In genomic region chr6:72480422-72480702, GRCm38 (mm10) we compare ENCODE assay signal across 23 mouse cellular contexts. TPM values are rescaled to one million over a fixed set of nuclear protein-coding genes. Genes with fewer than 3 reads are reported as not detected.
"Had no signal": no experiment of that assay in that cellular context is flagged by ENCODE, and none has a peak within 500 bp of the region (broad histone marks: within the 10 kb centered on the region; RNA-seq: fewer than 3 reads in every experiment).

No protein-coding gene starts in this region.

- H3K4me3 ChIP-seq: limb, embryonic 10.5 days; limb, embryonic 13.5 days; liver, embryonic 12.5 days; liver, embryonic 15.5 days; midbrain, embryonic 10.5 days; midbrain, embryonic 13.5 days; myocyte; neural tube, embryonic 13.5 days; stomach, embryonic 15.5 days had no signal

- H3K36me3 ChIP-seq: limb, embryonic 10.5 days; limb, embryonic 13.5 days; liver, embryonic 12.5 days; liver, embryonic 15.5 days; midbrain, embryonic 10.5 days; midbrain, embryonic 13.5 days; neural tube, embryonic 13.5 days; stomach, embryonic 15.5 days had no signal

- H3K27ac ChIP-seq: kidney, postnatal 0 days; limb, embryonic 10.5 days; limb, embryonic 13.5 days; liver, embryonic 12.5 days; liver, embryonic 15.5 days; midbrain, embryonic 10.5 days; midbrain, embryonic 13.5 days; neural tube, embryonic 13.5 days; stomach, embryonic 15.5 days had no signal

- H3K9ac ChIP-seq: limb, embryonic 13.5 days; liver, embryonic 12.5 days; liver, embryonic 15.5 days; lung, embryonic 14.5 days; midbrain, embryonic 13.5 days; neural tube, embryonic 13.5 days; stomach, embryonic 15.5 days had no signal

- DNase-seq: kidney, adult 2 months; kidney, postnatal 25 days; layer of hippocampus, adult 9-11 months; liver; lung, embryonic 14.5 days; right cerebral cortex, adult 18-20 months; right cerebral cortex, postnatal 14 days; right cerebral cortex, postnatal 4 days; spleen, adult 18-20 months; thymus, postnatal 25 days had no signal

- ATAC-seq: liver, embryonic 12.5 days; midbrain, embryonic 13.5 days; midbrain, embryonic 16.5 days had no signal

- H3K4me1 ChIP-seq: limb, embryonic 10.5 days; limb, embryonic 13.5 days; liver, embryonic 15.5 days; midbrain, embryonic 10.5 days; midbrain, embryonic 13.5 days; neural tube, embryonic 13.5 days had no signal

- H3K9me3 ChIP-seq: limb, embryonic 10.5 days; limb, embryonic 13.5 days; liver, embryonic 12.5 days; liver, embryonic 15.5 days; midbrain, embryonic 10.5 days; midbrain, embryonic 13.5 days; neural tube, embryonic 13.5 days; stomach, embryonic 15.5 days had no signal

- H3K27me3 ChIP-seq: limb, embryonic 13.5 days; liver, embryonic 12.5 days; liver, embryonic 15.5 days; midbrain, embryonic 13.5 days; neural tube, embryonic 13.5 days; stomach, embryonic 15.5 days had no signal

- H3K4me2 ChIP-seq: limb, embryonic 13.5 days; liver, embryonic 12.5 days; liver, embryonic 15.5 days; lung, embryonic 14.5 days; midbrain, embryonic 13.5 days; neural tube, embryonic 13.5 days; stomach, embryonic 15.5 days had no signal

RNA-seq across cellular contexts. Expression of gene Sh2d6, which starts 41.1 kb away (rescaled TPM):
- total RNA-seq: monocyte, adult 5-6 weeks had no signal
- polyA plus RNA-seq: kidney, embryonic 14.5 days; kidney, postnatal 0 days; liver, embryonic 12.5 days; liver, embryonic 15.5 days; lung, embryonic 14.5 days had no signal
